Mouse (Mus musculus) brain, embryonic 14.5 days (tissue): ENCODE results near the gene Hnrnpa3.
"Not testable (repeated sequence)": the region's sequence is repeated elsewhere in the genome, so short reads cannot be mapped to it uniquely, and the experiment has no call there.

Experiments used
- CTCF ChIP-seq: fragments of 200-500 bp; IDR thresholded peaks from 2 replicates; pipeline ENCODE4 v1.5.1; 2012; ENCODE audit warnings: inconsistent platforms, mild to moderate bottlenecking, moderate library complexity, borderline replicate concordance; ENCODE audit not compliant: insufficient read depth, insufficient read length; ENCODE audit errors: extremely low read depth
- POLR2A ChIP-seq: fragments of 200-500 bp; IDR thresholded peaks from 2 replicates; pipeline ENCODE4 v1.6.1; 2012; ENCODE audit warnings: mild to moderate bottlenecking, inconsistent platforms, borderline replicate concordance; ENCODE audit not compliant: poor library complexity, insufficient read depth, insufficient read length, severe bottlenecking; ENCODE audit errors: extremely low read depth

DNA sequence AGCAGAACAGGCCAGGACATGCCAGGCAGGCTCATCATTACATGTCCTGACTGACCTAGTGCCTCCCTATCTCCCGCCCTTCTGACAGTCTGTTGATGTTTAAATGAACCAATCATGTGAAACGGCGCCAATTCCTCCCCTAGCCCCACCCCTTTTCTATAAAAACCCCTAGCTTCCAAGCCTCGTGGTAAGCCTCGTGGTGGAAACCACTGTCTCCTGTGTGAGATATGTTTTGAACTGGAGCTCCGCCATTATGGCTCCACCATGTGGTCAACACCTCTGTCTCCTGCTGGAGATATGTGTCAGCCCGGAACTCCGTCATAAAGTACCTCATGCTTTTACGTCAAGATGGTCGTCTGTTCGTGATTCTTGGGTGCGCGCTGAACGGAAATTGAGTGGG, 24.6 kb upstream of the Hnrnpa3 start:
- TF ChIP-seq CTCF, POLR2A: not testable (repeated sequence)
